Mouse (Mus musculus) midbrain, embryonic 16.5 days (tissue): ENCODE measurements at regions not wholly inside any gene's neighbourhood (a gene's known extent, or its start where the extent isn't known, plus 50 kb on each side); places are given as distances from the start of the nearest gene placed in this dataset.

Source experiments
- ATAC-seq: fragments of 200-750 bp; cut with Nextera tagmentation; 2 replicates; pipeline ENCODE4 v1.8.0; 2017; ENCODE audit warnings: moderate TSS enrichment
- H3K27ac ChIP-seq: fragments of 300-500 bp; sonication (generic); 2 replicates; pipeline ENCODE4 v1.5.1; 2014; ENCODE audit warnings: mild to moderate bottlenecking, low read length, mixed read lengths
- H3K27me3 ChIP-seq: fragments of 300-500 bp; sonication (generic); 2 replicates; pipeline ENCODE4 v1.6.1; 2014; ENCODE audit warnings: low read depth, low read length, mixed read lengths; ENCODE audit not compliant: control insufficient read depth, insufficient read depth
- H3K36me3 ChIP-seq: fragments of 300-500 bp; sonication (generic); 2 replicates; pipeline ENCODE4 v1.6.1; 2014; ENCODE audit warnings: mild to moderate bottlenecking, low read length, moderate library complexity, mixed read lengths; ENCODE audit not compliant: control insufficient read depth, insufficient read depth
- H3K4me1 ChIP-seq: fragments of 300-500 bp; sonication (generic); 2 replicates; pipeline ENCODE4 v1.6.1; 2014; ENCODE audit warnings: mild to moderate bottlenecking, low read length, mixed read lengths; ENCODE audit not compliant: control insufficient read depth, insufficient read depth
- H3K4me2 ChIP-seq: fragments of 300-500 bp; sonication (generic); 2 replicates; pipeline ENCODE4 v1.6.1; 2014; ENCODE audit warnings: mild to moderate bottlenecking, low read length, mixed read lengths
- H3K4me3 ChIP-seq: fragments of 300-500 bp; sonication (generic); 2 replicates; pipeline ENCODE4 v1.5.1; 2014; ENCODE audit warnings: low read depth, mild to moderate bottlenecking, low read length, moderate library complexity, mixed read lengths
- H3K9ac ChIP-seq: fragments of 300-500 bp; sonication (generic); 2 replicates; pipeline ENCODE4 v1.6.1; 2014; ENCODE audit warnings: low read depth, low read length, mixed read lengths
- H3K9me3 ChIP-seq: fragments of 300-500 bp; sonication (generic); replicated peaks from 2 replicates; pipeline ENCODE4 v1.6.1; 2014; ENCODE audit warnings: mild to moderate bottlenecking, low read length, mixed read lengths; ENCODE audit not compliant: control insufficient read depth, poor library complexity, severe bottlenecking
- WGBS: fragments of 180-500 bp; shearing (Covaris S2); extraction: QIAGEN DNeasy Blood & Tissue Kit; methylation state at CpG from one replicate; pipeline ENCODE4 v1.1.7; 2014; 5-methylcytosine and 5-hydroxymethylcytosine counted together

- no peak overlapping the region for H3K4me3 ChIP-seq
- no peak overlapping the region for H3K9ac ChIP-seq
- H3K36me3 ChIP-seq: no peaks in the 10 kb centered on the region
- ATAC-seq: no peak
- H3K4me1 ChIP-seq: no peaks in the 10 kb centered on the region
- no peaks in the 10 kb centered on the region for H3K9me3 ChIP-seq
- H3K27me3 ChIP-seq: no peaks in the 10 kb centered on the region
- no peak overlapping the region for H3K27ac ChIP-seq
- 95% methylated on average over 3 of the region's 3 CpGs for WGBS
- H3K4me2 ChIP-seq: no peak overlapping the region
Measured at GRCm38 (mm10) chr4:87671101-87671500, 362.1 kb downstream of the Mllt3 start.

- WGBS: 84% methylated on average over 2 of the region's 2 CpGs
- no peaks in the 10 kb centered on the region for H3K9me3 ChIP-seq
Measured at GRCm38 (mm10) chr4:87670167-87670566, 363.0 kb downstream of the Mllt3 start.

DNA sequence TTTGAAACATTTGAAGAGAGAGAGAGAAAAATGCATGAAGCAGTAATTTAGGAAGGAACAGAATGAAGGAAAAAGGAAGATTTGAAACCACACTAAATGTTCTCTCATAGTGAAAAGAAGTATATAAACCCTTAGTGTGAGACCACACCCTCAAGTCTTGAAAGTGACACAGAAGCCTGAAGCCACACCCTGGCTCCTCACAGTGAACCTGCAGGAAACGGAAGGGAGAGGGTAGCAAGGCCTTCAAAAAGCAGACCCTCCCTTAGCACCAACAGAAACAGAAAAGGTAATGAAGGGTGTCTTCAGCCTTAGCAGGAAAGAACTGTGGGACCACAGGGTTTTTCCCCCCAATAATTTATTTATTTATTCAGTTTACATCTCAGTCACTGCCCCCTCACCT, 363.7 kb downstream of the Mllt3 start:
- ATAC-seq: no peak
- WGBS: 82% methylated on average over 1 of the region's 1 CpGs
- no peak overlapping the region for H3K4me3 ChIP-seq

More at GRCm38 (mm10) chr4:87670167-87670566, 363.0 kb downstream of the Mllt3 start:
- Histone ChIP-seq H3K27ac (no peak overlapping the region), H3K4me3 (no peak overlapping the region), H3K9ac (no peak overlapping the region), H3K36me3 (no peaks in the 10 kb centered on the region), H3K4me2 (no peak overlapping the region), H3K27me3 (no peaks in the 10 kb centered on the region), H3K4me1 (no peaks in the 10 kb centered on the region)
- ATAC-seq: no peak

GRCm38 (mm10) chr4:87668314-87668713, 364.9 kb downstream of the Mllt3 start:
- Histone ChIP-seq H3K9me3 (no peaks in the 10 kb centered on the region), H3K4me2 (no peak overlapping the region), H3K27ac (no peak overlapping the region), H3K9ac (no peak overlapping the region), H3K36me3 (no peaks in the 10 kb centered on the region), H3K27me3 (no peaks in the 10 kb centered on the region), H3K4me1 (no peaks in the 10 kb centered on the region), H3K4me3 (no peak overlapping the region)
- WGBS: 49% methylated on average over 3 of the region's 3 CpGs
- no peak for ATAC-seq

More for the DNA sequence above, 363.7 kb downstream of the Mllt3 start:
- Histone ChIP-seq H3K4me1 (no peaks in the 10 kb centered on the region), H3K27ac (no peak overlapping the region), H3K4me2 (no peak overlapping the region), H3K9me3 (no peaks in the 10 kb centered on the region), H3K27me3 (no peaks in the 10 kb centered on the region), H3K36me3 (no peaks in the 10 kb centered on the region), H3K9ac (no peak overlapping the region)

DNA sequence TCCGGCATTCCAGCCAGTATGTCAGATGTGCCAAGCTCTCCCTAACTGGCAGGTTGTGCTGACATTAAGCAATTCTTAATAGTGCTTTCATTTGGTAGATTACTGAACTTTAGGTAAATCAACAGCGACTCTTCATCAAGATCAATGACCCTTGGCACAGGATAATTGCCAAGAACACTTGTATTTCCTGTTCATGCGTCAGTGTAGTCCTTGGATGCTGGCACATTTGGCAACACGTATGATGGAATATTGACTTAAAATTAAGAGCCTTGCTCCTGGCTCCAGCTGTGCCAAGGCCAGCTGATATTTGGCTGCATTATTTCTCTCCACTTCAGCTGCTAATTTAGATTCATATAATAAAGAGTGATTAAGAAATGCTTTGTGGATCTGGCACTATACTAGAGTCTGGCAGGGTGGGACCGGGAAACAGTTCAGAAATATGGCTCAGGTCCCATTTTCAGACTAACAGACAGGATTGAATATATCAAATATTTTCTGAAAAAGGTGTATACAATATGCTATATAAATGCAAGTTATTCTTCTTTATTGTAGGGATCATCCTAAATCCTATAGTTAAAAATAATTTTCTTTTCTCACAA, 365.5 kb downstream of the Mllt3 start:
- no peaks in the 10 kb centered on the region for H3K27me3 ChIP-seq

GRCm38 (mm10) chr4:87665149-87665548, 368.0 kb downstream of the Mllt3 start:
- Histone ChIP-seq H3K9me3 (no peaks in the 10 kb centered on the region), H3K27ac (no peak overlapping the region), H3K4me1 (no peaks in the 10 kb centered on the region), H3K4me2 (no peak overlapping the region), H3K36me3 (no peaks in the 10 kb centered on the region), H3K27me3 (no peaks in the 10 kb centered on the region), H3K9ac (no peak overlapping the region), H3K4me3 (no peak overlapping the region)
- 86% methylated on average over 6 of the region's 6 CpGs for WGBS
- no peak for ATAC-seq

More for the DNA sequence above, 365.5 kb downstream of the Mllt3 start:
- Histone ChIP-seq H3K36me3 (no peaks in the 10 kb centered on the region), H3K27ac (no peak overlapping the region), H3K9ac (no peak overlapping the region), H3K4me2 (no peak overlapping the region), H3K4me3 (no peak overlapping the region), H3K4me1 (no peaks in the 10 kb centered on the region), H3K9me3 (no peaks in the 10 kb centered on the region)
- no peak for ATAC-seq
- WGBS: 78% methylated on average over 5 of the region's 5 CpGs

GRCm38 (mm10) chr4:87662876-87663275, 370.3 kb downstream of the Mllt3 start:
- H3K4me3 ChIP-seq: no peak overlapping the region
- no peak overlapping the region for H3K9ac ChIP-seq
- WGBS: 76% methylated on average over 2 of the region's 2 CpGs
- H3K27me3 ChIP-seq: no peaks in the 10 kb centered on the region
- H3K9me3 ChIP-seq: no peaks in the 10 kb centered on the region
- peaks cover 4% of the 10 kb centered on the region; the same call in 1 of the 2 replicates for H3K4me1 ChIP-seq
- no peaks in the 10 kb centered on the region for H3K36me3 ChIP-seq
- ATAC-seq: no peak
- no peak overlapping the region for H3K27ac ChIP-seq
- no peak overlapping the region for H3K4me2 ChIP-seq

GRCm38 (mm10) chr4:87658316-87658715, 374.8 kb downstream of the Mllt3 start:
- H3K9ac ChIP-seq: no peak overlapping the region
- no peaks in the 10 kb centered on the region for H3K36me3 ChIP-seq
- ATAC-seq: no peak
- no peak overlapping the region for H3K4me2 ChIP-seq
- WGBS: 37% methylated on average over 4 of the region's 4 CpGs
- H3K27ac ChIP-seq: no peak overlapping the region
- H3K9me3 ChIP-seq: no peaks in the 10 kb centered on the region
- H3K4me1 ChIP-seq: peaks cover 6% of the 10 kb centered on the region; the same call in 1 of the 2 replicates
- H3K4me3 ChIP-seq: no peak overlapping the region
- no peaks in the 10 kb centered on the region for H3K27me3 ChIP-seq

- Histone ChIP-seq H3K4me2 (no peak overlapping the region), H3K36me3 (no peaks in the 10 kb centered on the region), H3K9ac (no peak overlapping the region), H3K4me1 (peaks cover 6% of the 10 kb centered on the region; the same call in 1 of the 2 replicates), H3K27me3 (no peaks in the 10 kb centered on the region), H3K27ac (no peak overlapping the region), H3K4me3 (no peak overlapping the region), H3K9me3 (no peaks in the 10 kb centered on the region)
- ATAC-seq: no peak
- WGBS: 69% methylated on average over 2 of the region's 2 CpGs
Measured at GRCm38 (mm10) chr4:87657855-87658254, 375.3 kb downstream of the Mllt3 start.
